Mouse (Mus musculus): ENCODE data around the gene Brd3.

Brd3 gene

DNA sequence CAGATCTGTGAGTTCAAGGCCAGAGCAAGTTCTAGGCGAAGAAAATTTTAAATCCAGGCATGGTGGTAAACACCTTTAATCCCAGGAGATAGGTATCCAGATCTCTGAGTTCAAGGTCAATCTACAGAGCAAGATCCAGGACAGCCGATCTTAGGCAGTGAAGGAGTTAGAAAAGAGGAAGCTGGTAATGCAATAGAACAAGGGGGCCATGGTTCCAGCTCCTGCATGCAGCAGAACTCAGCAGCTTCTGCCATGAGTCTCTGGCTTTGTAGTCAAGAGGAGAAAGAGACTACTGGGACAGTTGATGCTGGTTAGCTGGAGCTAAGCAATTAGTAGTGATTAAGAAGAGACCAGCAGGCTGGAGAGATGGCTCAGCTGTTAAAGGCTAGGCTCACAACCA lies 105.9 kb downstream of the Brd3 start:
- DNase-seq (ENCODE audit: low spot score in 2 of 2) = no peak

DNA sequence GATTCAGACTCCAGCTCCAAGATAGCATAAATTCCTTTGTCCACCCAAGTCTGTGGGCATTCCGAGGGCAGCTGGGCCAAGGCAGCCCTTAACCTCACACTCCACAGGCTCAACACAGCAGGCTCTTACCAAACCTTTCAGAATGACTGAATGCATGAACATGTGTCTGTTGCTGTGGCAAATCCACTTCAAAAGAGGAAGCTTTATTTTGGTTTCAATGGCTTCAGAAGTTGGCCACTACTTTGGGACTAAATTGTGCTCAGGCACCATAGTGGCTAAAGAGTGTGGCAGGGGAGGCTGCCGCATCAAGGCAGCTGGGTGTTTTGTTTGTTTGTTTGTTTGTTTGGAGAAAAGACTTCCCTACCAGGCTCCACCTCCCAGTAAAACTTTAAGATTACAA lies 107.4 kb downstream of the Brd3 start:
- DNase-seq (ENCODE audit: low spot score in 2 of 2) = no peak

DNA sequence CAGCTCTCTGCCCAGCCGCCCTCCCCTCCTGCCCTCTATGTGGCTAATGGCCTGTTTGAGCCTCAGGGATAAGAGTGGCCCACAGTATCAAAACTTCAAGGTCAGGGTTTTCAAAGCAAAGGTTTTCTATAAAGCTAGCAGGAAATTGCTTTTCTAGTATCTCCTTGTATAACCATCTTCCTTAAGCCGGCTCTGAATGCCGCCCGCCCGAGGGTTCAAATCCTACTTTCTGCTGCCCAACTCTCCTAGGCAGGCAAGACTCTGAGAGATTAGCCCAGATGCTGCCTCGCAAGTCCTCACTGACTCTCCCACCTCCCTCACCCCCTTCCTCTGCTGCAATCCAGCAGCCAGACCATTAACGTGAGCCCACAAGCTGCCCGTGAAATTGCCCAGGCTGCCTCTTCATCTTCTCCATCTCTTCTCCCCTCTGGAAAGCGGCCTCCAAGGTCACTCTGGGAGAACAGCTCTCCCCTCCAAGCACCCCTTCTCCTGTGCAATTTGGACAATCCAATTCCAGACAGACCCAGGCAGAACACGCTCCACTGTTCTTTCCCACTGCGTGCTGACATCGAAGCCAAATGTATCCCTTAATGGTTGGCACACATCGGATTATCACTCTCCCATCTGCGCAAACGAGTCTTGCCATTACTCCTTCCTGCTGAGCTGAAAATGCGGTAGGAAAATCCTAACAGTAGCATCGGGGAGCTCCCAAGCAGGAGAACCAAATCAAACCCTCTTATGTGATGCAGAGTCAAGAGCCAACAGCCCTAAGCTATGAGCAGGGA lies 110.6 kb downstream of the Brd3 start:
- DNase-seq (ENCODE audit: low spot score in 2 of 2) = no peak
